Mouse (Mus musculus): ENCODE results near the gene Ubap2l.

Ubap2l gene

GRCm38 (mm10) chr3:90065553-90065952 lies 13.1 kb upstream of the Ubap2l start:
- DNase-seq: peak; percentile 43 to 66

- DNase-seq: no peak
Measured at GRCm38 (mm10) chr3:90064383-90064782, 12.0 kb upstream of the Ubap2l start.

GRCm38 (mm10) chr3:90062539-90062938 lies 10.1 kb upstream of the Ubap2l start:
- no peak for DNase-seq

GRCm38 (mm10) chr3:90061549-90061948 lies 9.1 kb upstream of the Ubap2l start:
- no peak for DNase-seq

- peak; percentile 57 to 78 for DNase-seq
Measured at GRCm38 (mm10) chr3:90051441-90052350, 732 bp downstream of the Ubap2l start, which contains the start of gene 4933434E20Rik. Gene 4933434E20Rik, plus strand, starts transcription at chr3:90051636.

- DNase-seq: no peak
Measured at GRCm38 (mm10) chr3:90049691-90050090, 2.7 kb downstream of the Ubap2l start.

- DNase-seq: no peak
Measured at GRCm38 (mm10) chr3:90036263-90036662, 16.2 kb downstream of the Ubap2l start.

GRCm38 (mm10) chr3:90034653-90035052 lies 17.8 kb downstream of the Ubap2l start:
- DNase-seq: no peak

- no peak for DNase-seq
Measured at GRCm38 (mm10) chr3:90016626-90017025, 35.8 kb downstream of the Ubap2l start.

GRCm38 (mm10) chr3:90010291-90010690 lies 42.1 kb downstream of the Ubap2l start:
- no peak for DNase-seq

GRCm38 (mm10) chr3:90004091-90004796 lies 48.2 kb downstream of the Ubap2l start:
- no peak for DNase-seq

GRCm38 (mm10) chr3:89999830-90000229 lies 52.6 kb downstream of the Ubap2l start:
- no peak for DNase-seq

GRCm38 (mm10) chr3:89999090-89999489 lies 53.3 kb downstream of the Ubap2l start:
- DNase-seq: no peak

- DNase-seq: peak; percentile 97 to 98
Measured at GRCm38 (mm10) chr3:89998612-89999054, 53.8 kb downstream of the Ubap2l start, which contains the start of gene Hax1. Gene Hax1, minus strand, starts transcription at chr3:89998780.

- DNase-seq: peak; percentile 56 to 70
Measured at GRCm38 (mm10) chr3:89997791-89998495, 54.5 kb downstream of the Ubap2l start.

- DNase-seq: no peak
Measured at GRCm38 (mm10) chr3:89994807-89995515, 57.5 kb downstream of the Ubap2l start.

- no peak for DNase-seq
Measured at GRCm38 (mm10) chr3:89987822-89988221, 64.6 kb downstream of the Ubap2l start.

- no peak for DNase-seq
Measured at GRCm38 (mm10) chr3:89987211-89987610, 65.2 kb downstream of the Ubap2l start.

- DNase-seq: no peak
Measured at GRCm38 (mm10) chr3:89982426-89982825, 70.0 kb downstream of the Ubap2l start.

- no peak for DNase-seq
Measured at GRCm38 (mm10) chr3:89976859-89977258, 75.6 kb downstream of the Ubap2l start.

- DNase-seq: no peak
Measured at GRCm38 (mm10) chr3:89968509-89968908, 83.9 kb downstream of the Ubap2l start.

GRCm38 (mm10) chr3:89966946-89967345 lies 85.5 kb downstream of the Ubap2l start:
- DNase-seq: peak in 1 of 2 experiments; percentile 21
